Mouse (Mus musculus): ENCODE data around the gene Gstm5. TPM values are rescaled to one million over a fixed set of nuclear protein-coding genes. Genes with fewer than 3 reads are reported as not detected.
"Not testable (repeated sequence)": the region's sequence is repeated elsewhere in the genome, so short reads cannot be mapped to it uniquely, and the experiment has no call there.

Gstm5 gene
- polyA plus RNA-seq, 2 experiments from 2014 or later, result not detected

DNA sequence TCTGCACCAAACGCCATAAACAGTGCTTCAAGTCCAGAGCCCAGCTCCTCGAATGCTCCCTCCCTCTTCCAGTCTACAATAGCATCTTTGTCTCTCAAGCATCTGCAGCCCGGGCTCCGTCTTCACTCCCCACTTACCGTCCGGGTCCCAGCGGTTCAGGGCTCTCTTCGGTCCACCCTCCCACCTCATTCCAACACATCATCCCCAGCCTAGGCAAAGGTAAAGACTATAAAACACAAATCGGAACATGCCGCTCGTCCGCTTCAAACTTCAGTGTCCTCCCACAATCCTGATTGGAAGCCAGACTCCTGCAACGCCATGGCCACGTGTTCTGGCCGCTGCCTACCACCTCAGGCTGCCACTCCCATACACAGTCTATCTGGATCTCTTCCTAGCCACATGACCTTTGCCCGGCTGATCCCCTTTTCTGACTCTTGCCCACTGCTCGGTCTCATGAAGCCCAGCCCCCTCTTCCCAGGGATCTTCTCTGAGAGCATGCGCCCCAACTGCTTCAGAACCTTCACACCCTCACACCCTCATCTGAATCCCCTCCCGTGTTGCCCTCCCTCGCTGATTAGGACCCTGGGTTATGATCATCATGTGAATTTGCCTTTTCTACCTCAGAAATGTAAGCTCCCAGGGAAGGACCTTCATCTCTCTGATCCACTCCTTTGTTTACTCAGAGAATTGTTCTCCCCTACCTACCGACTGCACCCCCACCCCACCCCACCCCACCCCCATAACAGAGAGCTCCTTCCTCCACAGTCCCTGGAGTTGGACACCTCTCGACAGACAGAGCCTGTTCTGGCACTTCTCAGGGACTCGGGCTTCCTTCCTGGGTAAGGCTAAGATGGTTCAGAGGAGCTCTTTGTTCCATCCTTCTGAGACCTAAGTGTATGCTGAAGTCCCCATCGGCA lies 22.0 kb upstream of the Gstm5 start:
- ATAC-seq, result no peak

DNA sequence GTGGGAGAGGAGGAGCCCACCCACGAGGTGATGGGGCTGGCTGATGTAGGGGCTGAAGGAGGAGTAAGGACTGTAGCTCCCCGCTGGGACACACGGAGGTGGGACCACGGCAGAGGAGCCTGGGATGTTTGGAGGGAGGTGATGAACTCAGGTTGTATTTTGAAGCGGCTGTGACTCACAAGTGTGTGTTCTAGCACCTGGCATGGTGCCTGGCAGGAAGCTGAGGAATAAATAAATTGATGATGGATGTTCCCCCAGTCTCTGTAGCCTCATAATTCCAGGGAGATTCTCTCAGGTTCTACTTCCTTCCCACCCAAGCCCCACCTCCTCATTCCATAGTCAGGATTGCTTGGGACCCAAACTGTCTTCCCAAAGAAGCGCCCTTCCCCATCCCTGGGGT lies 20.4 kb upstream of the Gstm5 start:
- ATAC-seq, result no peak

DNA sequence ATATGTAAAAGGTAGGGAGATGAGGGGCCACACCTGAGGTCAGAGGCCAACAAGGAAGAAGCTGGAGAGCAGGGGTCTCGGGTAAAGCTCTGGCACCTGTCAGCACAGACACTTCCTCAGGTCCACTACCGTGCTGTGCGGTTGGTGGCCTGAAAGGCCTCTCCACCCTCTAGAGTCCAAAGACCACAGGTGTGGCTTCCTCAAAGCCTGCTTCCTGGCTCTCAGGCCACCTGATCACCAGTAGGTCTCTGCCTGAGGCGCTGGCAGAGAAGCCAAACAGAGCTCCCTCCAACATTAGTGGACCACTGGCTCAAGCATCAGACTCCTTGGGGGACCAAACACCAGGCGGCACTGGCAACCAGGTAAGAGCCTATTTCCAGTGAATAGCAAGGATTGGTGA lies 18.6 kb upstream of the Gstm5 start, which contains the start of gene Eps8l3:
Gene Eps8l3 (plus strand): TSS at position 225 of the 400 bp plus-strand sequence.
- ATAC-seq, result no peak

DNA sequence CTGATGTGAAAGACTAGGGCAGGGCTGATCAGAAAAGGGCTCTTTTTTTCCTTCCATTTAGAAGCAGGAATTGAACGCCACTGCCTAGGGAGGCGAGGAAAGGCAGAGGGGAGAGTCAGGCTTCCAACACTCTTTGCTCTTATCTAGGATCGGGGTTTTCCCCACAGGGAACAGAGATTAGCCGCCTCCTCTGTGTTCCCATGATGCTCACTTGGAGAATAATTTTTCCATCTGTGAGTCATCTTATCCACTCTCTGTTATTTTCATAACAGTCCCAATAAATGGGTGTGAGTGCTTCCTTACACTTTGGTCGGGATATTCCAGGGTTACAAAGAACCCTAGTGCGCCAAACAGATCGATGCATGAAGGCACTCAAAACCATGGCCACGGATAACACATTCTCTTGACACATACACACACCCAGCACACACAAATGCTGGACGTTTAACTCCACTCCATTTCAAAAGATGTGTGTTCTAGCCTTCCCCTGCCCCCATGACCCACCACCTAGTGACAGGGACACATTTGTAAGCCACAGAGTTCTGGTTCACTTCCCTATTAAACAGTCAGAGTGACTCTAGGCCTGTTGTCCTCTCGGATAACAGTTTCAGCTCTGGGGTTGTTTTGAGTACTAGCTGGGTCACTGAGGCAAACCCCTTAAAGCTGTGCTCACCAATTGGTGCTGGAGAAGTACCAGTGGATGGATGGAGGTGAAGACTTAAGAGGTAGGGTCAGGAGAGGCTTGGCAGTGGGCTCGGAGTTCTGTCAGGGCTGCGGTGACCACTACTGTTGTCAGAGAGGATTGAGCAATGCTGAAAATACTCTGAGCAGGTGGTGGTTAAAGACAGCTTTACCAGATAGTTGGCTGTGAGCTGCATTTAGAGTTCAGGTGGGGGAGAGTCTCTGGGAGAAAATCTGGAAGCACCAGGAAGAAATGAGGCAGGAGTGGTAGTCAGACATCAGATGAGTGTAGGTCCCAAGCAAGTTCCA lies 17.6 kb upstream of the Gstm5 start:
- ATAC-seq, result no peak

DNA sequence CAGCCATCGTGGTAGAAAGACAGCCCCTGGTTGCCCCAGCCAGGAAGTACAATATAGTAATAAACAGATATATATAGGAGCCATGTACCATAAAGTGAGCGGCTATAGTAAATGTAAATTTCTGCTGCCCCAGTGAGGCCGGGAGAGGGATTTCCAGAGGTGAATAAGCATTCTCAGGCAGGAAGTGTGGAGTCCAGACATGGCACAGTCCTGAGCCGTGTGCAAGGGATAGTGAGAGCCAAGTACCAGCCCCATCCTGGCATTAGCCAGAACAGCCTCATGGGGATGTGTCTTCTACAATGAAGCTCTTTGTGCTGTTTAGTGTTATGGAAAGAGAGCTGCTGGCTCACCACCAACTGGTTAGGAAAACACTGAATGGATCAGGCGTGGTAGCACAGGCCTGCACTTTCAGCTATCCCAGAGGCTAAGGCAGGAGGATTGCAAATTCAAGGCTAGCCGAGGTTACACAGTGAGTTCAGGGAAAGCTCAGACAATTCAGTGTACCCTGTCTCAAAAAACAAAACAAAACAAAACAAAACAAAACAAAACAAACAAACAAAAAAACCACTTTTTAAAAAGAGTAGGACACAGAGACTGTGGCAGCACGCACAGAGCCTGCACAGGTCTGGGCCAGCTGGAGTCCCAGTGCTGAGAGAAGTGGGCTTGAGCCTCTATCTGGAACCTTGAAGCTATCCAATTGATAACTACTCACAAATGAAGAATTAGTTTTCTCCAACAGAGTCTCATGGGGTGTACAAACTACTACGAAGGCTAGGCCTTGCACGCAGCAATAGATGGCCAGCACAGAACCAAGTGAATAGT lies 7.7 kb upstream of the Gstm5 start:
- no peak for ATAC-seq

DNA sequence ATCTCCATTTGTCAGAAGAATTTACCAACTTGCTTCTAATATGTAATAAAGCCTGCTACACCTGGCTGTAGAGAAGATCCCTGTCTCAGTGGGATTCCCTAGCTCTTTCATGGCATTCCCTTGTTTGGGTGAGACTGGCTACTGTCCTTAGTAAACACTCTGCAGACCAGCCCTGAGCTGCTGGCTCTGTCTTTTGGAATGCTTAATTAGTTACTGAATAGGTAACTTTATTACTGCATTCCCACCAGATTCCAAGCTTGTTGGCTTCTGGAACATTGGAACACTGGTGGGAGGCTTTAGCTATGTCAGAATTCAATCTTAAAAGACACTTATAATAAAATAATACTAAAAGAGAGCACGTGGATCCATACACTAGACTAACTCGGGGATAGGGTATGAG lies 6.4 kb upstream of the Gstm5 start:
- not testable (repeated sequence) for ATAC-seq

DNA sequence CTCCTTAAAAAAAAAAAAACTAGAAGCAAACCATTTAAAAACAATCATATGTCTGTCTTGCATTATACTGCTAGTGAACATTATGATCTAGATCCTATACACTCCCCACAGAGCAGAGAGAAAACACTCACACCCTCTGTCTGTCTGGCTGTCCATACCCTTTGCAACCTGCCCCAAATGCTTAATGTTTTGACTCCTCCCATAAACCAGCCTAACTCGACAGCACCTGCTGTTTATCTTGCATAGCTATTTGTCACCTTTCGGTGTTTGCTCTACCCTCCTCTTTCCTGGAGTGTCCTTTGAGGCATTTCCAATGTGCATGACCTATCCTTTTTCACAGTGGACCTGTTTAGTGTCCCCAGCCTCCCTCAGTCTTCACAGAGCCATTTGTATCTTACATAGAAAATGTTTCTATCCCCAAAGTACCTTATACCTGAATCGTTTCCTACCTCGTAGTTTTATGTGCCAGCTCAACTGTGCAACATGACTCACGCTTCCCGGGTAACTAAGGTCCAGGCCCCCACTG lies 364 bp upstream of the Gstm5 start:
- ATAC-seq, result no peak

DNA sequence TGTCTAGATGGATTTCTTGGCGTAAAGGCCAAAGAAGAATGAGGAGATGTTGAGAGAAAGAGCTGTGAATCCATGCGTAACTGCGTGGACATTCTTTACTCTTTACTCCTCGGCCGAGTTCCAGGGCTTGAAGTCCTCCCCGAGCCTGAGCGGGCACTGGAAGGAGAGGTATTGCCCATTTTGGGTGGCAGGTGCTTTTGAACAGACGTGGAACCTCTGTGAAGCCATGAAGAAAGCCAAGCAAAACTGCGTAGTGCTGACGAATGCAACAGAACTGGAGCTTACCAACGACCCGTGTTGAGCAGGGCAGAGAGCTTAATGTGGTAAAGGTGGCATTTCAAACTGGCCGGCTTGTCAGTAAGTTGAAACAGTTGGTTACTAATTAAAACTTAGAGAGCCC lies 3.1 kb downstream of the Gstm5 start:
- ATAC-seq, result no peak

DNA sequence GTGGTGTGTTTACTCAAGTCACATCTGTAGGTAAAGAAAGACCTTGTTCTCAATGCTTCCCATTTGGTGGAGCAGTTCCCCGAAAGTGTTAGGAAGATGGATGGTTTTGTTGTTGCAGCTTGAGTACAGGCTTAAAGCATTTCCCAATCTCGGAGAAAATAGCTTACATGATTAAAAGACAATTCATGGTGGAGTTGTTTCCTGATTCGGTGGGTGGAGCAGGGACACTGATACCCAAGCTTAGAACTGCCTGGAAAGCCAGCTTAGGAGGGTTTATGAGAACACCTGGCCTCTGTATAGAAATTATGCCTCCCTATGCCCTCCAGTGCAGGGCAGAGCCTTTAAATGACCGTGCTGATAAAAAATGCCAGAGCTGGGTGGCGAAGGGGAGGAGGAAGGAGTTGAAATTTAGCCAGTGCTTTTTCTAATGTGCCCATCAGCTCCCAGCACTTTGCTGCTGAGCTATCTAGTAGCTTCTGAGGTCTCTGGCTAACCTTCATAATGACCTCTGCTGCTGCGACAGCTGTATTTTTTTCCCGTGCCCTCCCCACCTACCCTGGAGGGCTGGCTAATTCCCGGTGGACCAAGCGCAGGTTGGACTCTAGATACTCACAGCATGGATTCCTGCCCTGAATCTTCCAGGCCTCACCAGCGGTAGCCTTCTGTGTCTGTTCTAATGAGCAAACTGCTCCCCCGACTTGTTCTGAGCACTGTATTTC lies 5.5 kb downstream of the Gstm5 start:
- ATAC-seq, result no peak

DNA sequence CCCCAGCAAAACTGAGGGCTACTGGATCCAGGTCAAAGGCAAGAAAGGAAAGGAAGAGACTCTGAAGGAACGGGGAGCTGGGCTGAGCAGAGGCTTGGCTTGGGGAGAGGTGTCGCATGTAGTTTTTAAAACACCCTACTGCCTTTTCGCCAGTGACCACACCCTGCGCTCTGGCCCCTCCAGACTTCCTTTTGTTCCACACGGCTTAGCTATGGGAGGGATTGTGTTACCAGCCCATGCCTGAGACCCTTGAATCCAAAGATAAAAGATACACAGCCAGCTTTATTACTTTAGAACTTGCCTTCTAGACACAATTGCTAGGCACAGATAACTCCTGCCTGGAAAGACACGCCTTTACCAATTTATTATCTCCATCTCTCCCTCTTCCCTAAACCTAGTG lies 10.3 kb downstream of the Gstm5 start:
- no peak for ATAC-seq

DNA sequence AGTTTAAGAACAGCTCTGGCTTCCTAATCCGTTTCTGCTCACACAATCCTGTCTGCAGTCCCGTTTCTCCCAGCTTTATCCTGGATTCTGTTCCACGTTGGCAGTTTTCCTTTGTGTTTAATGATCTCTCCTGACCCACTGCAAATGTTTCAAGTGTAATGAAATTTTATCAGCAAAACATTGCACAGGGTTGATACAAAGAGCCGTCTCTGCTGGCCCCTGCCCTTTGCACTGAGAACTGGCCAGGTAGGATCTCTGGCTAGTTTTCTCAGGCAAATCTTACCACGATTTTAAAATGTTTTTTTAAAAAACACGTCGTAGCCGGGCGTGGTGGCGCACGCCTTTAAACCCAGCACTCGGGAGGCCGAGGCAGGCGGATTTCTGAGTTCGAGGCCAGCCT lies 21.1 kb downstream of the Gstm5 start:
- ATAC-seq, result no peak

DNA sequence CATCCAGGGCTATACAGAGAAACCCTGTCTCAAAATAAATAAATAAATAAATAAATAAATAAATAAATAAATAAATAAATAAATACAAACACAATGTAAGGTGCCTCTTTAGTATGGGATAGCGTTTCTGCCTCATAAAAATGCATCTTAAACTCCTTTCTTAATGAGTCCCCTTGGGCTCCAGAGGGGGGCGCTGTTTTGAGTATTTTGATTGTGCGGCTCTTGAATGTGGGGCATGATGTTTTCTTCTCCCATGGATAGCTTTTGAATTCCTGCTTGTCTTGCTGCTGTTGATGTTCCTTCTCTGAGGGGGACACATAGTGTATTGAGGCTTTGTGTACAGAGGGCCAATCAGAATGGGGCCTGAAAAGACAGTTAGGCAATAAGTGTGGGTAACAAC lies 21.5 kb downstream of the Gstm5 start:
- no peak for ATAC-seq

DNA sequence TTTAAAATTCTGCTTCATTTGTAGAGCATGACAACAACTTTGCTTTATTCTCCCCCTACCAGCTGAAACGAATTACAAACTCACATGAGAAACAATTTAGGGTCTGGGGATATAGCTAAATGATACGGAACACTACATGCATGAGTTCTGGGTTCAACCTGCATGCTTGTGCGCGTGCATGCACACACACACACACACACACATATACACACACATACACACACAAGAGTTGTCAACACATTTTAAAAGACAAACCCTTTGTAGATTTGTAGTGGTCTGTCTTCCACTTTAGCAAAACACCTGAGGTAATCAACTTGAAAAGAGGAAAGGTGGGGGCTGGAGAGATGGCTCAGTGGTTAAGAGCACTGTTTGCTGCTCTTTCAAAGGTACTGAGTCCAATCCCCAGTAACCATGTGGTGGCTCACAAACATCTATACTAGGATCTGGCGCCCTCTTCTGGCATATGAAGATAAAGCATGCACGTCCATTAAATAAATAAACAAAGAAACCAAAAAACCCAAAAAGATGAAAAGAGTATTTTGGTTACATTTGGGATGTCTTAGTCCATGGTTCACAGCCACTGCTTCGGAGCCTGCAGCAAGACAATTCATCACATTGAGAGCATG lies 22.3 kb downstream of the Gstm5 start:
- ATAC-seq, result no peak

DNA sequence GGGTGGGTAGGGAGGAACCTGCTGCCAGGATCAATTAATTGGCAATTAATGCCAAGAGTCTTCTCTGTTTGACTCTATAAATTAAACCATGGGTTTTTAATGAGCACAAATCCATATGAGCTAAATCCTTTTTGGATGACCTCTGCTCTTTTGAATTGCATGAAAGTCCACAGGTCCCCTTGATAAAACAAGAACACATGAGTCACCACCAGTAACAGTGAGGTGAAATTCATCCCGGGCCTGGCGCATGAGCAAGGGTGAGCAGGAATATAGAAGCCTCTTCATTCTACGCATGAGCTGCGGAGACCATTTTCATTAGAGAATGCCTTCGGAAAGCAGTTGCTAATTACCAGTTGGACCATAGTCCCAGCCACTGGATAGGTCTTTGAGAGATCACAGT lies 24.7 kb downstream of the Gstm5 start:
- ATAC-seq, result no peak

DNA sequence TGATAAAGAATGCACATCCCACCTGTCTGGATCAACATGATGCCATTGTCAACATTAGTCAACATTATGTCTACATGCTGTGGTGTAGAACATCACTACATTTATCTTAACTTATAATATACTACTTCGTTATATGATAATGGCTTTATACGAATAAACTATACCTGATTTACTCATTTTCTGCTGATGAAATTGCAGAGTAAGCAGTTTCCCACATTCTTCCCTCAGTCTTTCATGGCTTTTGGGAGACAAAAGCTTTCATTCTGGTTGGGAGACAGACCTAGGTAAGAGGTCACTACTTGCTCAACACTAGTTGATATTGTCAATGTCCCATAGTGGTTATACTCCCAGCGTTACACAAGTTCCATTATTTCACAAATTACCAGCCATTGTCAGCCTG lies 29.7 kb downstream of the Gstm5 start:
- ATAC-seq, result no peak

DNA sequence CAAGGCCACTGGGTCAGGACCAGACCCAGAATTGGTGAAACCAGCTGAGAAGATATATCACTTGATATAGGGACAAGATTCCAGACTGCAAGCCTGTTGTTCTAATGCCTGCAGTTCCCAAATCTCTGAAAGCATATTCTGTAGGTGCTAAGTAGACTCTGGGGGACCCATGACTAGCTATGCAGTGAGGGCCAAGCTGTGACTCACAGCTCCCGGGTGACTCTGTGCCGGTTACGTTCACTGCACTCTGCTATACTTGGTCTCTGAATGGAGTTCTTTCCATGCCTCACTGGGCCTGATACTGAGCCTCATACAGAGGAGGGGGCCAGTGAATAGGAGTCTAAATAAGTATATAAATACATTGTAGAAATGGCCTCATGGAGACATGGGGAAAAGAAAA lies 32.2 kb downstream of the Gstm5 start:
- ATAC-seq, result no peak

DNA sequence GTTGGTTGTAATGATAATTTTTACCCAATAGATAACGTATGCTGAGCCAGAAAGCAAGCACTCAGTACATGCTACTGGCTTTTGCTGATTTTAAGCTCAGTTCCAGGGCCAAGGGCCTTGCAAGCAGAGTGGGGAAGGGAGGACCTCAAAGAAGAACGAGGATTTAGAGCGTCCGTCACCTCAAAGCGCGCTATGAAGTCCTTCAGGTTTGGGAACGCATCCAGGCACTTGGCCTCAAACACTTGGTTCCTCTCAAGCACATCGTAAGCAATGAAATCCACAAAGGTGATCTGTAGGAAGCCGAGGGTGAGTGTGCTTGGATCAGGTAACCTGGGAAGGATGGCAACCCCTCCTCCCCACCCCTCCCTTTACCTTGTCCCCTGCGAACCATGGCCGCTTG lies 33.1 kb downstream of the Gstm5 start:
- no peak for ATAC-seq

DNA sequence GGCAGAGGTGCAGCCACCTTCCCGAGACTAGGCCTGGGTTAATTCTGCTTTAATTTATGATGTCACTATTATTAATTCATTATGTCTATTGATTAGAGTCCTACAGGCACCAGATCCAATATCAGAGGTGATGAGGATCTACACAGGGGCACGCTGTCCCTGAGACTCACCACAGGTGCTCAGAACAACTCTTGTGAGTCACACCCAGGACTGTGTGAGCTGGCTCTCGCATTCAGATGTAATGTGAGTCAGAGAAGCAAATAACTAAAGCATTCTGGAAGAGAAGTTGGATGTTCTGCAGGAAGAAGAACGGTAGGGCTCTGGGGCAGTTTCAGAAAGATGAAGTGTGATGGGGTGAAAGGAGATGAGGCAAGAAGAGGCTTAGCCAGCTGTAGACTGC lies 33.6 kb downstream of the Gstm5 start:
- ATAC-seq, result no peak

DNA sequence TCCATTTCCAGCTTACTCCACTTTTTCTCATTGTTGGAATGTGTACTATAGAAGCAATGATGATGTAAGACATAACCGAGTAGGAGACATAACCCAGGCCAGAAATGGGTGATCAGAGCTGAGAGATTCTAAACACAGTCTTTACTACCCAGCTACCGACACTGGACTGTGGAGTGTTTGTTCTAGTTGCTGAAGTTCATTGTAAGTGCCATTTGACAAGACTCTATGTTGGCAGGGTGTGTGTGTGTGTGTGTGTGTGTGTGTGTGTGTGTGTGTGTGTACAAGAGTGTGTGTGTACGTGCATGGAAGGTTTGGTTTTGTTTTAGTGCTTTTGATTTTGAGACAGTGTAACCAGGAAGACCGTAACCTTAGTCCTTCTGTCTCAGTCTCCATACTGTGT lies 34.1 kb downstream of the Gstm5 start:
- no peak for ATAC-seq

DNA sequence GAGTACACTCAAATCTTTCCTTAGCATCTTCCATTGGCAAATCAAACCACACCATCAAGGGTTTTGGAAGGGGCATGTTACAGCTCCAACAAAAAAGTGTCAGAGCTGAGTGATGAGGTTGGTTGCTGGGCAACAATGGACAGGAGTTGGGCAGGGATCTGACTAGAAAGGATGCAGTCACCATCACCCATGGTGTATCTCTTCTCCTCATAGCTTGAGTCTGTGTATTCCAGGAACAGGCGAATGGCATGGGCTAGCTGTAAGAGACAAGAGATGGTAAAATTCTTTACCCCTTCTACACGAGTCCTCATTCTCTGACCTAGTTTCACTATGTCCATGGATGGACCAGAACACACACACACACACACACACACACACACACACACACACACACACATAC lies 35.5 kb downstream of the Gstm5 start:
- no peak for ATAC-seq

DNA sequence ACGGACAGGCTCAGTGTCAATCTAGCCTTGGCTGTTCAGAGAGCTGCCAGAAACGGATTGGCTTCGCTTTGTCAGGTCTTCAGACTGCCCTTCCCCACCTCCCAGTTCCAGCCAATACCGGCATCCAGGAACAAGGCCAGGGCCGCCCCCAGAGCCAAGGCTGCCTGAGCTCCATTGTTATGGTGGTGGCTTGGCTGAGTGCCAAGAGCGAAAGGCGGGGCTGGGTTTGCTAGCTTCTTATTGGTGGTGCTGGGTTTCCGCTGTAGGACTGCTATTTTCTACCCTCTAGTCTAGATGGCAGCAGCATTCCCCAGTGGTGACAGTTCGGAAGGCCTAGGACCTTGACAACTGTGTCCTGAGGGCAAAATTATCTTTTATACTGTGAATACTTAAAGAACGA lies 36.0 kb downstream of the Gstm5 start, which contains the start of gene Gstm7:
Gene Gstm7 (minus strand): TSS at position 148 of the 400 bp plus-strand sequence.
- peak; percentile 90 for ATAC-seq

Measured in activated CD4-positive, CD25-positive, alpha-beta regulatory T cell, adult 4 months (primary cell).